Mouse (Mus musculus): ENCODE data around the gene Morf4l2.
"Not testable (repeated sequence)": the region's sequence is repeated elsewhere in the genome, so short reads cannot be mapped to it uniquely, and the experiment has no call there.

Morf4l2 gene

DNA sequence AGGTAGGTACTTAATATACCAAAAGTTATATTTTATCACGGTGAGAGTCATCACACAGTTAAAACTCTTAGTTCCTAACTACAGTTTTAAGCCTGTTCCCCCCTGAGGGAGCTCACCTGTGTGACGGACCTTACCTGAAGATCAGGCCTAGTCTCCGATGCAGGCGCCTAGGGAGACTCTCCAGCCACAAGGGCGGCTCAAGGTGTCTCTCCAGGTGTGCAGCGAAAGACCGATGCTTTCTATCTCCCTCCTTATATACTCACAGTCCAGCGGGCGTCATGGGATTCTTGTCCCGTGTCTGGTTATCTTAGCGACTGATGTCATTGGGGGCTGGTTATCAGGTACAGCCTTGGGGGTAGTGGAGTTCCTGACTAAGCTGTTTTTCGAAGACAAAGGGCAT lies at the start of gene Morf4l2:
TSS of gene Morf4l2 (minus strand) at position 232 of the 400 bp plus-strand sequence.
- no peak for DNase-seq (ENCODE audit: low spot score)

DNA sequence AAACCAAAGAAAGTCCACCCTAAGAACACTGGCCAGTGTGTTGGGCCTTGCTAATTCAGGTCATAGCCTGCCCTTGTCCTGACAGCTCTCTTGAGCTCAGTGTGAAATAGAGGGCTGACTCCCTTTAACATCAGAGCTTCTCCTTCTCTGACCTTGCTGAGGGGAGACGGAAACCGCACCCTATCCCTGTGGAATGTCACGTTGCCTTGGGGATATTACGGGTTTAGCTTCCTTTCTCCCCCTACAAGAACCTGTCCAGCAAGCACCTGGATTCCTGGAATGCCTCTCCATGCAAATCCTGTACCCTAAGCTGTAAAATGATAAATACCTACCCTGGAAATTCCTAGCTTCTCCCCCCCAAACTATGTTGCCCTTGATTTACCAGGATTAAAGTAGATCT lies 46.0 kb upstream of the Morf4l2 start:
- DNase-seq (ENCODE audit: low spot score): no peak

DNA sequence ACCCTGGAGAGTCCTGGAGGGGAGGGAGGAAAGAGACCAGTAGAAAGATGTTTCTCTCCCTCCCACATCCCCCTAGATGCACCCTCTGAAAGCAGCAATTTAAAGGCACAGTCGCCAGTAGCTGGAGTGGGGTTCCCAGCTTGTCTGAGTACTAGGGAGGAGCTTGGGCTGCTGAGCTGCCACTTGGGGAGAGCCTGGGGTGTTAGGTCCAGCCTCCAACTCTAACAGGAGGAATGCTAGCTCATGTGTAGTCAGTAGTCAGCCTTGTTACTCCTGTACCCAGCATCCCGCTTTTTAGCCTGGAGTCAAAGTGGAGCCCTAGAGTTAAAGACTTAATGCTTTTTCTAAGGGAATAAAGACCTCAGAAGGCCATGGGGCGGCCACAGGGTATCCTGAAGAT lies 36.6 kb upstream of the Morf4l2 start, which contains the start of gene Glra4:
TSS of gene Glra4 (minus strand) at position 101 of the 400 bp plus-strand sequence.
- DNase-seq (ENCODE audit: low spot score): no peak

DNA sequence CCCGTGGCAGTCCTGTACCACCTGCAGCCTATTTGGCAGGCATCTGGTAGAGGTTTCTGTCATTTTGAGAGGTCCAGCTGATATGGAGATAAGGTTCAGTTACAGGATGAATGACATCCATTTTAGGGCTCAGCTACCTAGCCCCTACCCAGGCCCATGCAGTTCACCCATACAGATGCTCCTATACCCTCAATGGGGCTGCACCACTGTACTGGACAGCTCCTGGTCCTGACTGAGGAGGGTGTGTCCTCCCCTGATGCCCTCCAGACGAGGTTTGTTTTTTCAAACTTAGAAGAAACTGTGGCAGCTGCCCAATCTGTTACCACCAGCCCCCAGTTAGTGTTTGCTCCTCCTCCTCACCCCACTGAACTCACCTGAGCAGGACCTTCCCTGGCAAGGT lies 35.8 kb upstream of the Morf4l2 start:
- DNase-seq (ENCODE audit: low spot score): no peak

DNA sequence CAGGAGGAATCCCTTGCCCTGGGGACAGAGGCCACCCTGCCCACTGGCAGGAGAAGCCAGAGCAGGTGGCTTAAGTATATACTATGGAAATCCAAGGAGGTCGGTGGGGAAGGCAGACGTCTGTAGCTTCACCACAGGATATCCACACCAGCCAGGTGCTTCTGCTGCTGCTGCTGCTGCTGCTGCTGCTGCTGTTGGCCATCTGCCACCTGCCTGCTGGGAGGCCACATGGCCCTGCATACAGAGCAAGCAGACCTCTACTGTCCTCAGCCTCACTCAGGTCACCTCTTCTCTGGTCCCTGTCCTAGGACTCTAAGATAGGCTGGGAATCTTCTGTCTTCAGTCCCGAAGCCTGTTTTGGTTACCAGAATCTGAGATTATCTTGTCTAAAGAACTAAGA lies 34.6 kb upstream of the Morf4l2 start:
- DNase-seq (ENCODE audit: low spot score): no peak

DNA sequence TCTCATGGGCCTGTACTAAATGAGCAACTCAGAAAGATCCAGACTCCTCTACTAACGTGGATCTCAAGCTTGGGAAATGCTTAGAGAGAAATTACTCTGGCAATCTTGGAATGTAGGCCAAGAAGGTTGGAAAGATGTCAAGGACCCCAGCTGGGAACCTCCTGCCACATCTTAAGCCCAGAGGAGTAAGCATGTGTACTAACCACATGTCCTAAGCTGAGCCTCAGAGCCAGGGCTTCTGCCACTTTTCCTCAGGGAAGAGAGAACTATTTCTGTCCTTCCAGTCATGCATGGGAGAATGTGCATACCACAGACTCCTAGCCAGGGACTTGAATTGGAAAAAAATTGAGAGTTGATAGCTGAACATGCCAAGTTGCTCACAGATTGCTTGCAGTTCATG lies 29.5 kb upstream of the Morf4l2 start:
- DNase-seq (ENCODE audit: low spot score): no peak

DNA sequence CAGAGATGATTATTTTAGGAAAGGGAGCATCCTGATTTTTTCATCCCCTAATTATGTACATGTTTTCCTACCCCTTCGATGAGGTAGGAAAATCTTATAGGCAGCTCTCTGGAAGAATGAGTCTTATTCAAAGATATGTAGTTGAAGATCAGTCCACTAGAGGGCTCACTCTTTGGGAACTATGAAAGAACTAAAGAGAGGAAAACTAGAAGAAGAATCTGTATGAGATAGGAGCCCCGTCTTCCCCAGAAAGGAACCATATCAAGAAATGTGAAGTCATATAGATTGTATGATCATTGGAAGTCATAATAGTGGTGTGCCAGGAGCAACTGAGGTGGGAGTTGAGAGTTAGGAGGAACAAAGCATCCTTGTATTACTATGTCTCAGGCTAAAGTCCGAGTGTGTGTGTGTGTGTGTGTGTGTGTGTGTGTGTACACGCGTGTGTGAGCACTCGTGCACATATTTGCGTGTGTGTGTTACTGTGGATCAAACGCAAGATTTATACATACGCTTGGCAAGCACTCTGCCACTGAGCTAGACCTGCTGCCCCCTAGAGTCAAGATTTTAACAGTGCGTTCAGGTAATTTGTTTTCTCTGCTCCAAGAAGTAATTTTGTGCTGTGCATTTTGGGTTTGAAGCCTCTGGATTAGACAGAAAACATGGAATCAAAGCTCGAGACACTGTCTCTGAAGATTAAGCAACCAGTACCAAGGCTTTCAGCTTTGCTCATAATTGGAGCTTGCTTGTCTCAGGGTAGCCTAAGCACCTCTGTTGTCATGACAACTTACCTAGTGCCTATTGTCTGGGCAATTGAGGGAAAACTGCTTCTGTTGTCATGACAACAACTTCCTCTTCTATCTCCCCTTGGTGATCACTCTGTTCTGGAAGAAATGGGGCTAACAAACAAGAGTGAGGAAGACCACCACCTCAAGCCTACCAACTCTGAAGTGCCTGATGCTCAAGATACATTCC lies 17.9 kb upstream of the Morf4l2 start:
- no peak for DNase-seq (ENCODE audit: low spot score)

DNA sequence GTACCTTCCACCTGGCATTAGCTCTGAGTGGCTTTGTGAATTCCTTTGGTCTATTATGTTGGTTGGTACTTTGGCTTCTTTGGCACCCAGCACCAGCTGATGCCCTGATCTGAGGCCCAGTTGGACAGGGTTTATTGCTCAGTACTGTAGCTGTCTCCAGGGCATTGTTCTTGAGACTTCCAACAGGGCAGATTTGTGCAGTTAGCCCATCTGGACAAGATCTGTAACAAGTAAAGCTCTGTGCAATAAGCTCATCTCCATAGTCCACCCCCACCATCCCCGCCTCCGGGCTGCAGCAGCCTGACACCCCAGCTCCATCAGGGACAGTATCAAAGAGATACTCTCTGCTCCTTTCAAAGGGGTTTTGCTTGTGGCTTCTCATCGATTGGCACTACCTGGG lies 12.0 kb upstream of the Morf4l2 start:
- DNase-seq (ENCODE audit: low spot score): no peak

DNA sequence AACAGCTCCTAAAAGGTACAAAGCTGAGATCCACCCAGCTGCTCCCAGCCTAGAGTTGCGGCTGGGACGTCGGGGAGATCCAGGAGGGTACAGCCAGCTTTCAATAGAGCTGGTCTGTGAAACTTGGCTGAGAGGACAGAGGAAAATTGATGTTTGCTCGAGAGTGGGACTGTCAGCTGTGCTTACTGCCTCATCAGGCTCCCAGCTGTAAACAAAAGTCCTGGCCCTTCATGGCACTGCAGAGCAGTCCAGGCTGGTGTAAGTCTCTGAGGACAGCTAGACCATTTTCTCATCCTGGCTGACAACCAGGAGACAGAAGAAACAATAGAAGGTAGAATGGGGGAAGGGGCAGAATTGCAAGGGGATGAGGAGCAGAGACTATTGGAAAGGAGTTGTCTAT lies 5.8 kb upstream of the Morf4l2 start:
- DNase-seq (ENCODE audit: low spot score): no peak

DNA sequence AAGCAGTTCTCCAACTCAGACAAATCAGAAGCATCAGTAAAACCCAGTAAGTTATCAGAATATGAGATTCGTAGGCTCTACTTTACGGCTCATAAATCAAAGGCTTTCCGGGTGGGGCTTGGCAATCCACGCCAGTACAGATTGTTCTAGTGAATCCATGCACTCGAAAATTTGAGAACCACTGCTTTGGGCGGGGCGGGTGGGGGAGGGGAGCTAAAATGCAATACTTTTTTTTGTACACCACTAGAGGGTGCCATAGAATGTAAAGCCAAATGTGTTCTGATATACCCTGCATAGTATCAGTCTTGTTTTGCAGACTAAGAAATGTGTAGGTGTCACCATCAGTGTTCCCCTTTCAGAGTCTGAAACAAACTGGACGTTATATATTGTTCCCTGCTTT lies 1.2 kb upstream of the Morf4l2 start:
- no peak for DNase-seq (ENCODE audit: low spot score)

DNA sequence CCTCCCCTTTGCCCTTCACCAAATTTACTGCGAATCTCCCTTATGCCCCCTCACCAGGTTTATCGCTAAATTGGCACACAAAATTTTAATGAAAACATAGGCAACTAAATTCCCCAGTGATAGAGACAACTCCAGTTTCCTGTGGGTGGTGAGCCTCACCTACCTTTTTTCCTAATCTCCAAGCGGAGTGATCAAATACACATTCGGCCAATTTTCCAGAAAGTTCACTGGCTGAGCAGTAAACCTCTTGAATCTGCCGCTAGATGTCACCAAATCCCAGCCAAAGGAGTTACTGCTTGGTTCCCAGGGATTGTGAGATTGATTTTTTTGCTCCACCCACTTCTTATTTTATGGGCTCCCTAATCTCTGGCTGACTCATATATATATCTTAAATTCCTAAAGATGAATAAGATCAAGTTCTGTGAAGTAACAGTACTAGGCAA lies 808 bp downstream of the Morf4l2 start:
- DNase-seq (ENCODE audit: low spot score): no peak

DNA sequence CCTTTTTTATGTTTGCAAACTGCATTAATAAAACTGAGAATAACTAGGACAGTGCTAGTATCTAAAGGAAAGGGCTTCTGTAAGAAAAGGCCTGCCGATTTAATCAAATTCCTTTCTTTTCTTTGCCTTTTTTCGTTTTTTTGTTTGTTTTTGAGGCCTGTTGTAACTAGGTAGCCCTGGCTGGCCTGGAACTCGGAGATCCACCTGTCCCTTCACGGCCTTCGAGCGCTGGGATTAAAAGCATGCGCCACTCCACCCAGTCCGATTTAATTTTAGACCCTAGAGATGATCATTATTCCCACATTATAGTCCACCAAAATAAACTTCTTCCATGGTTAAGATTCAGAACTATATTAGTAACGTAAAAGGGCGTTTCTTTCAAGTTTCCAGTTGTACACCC lies 1.2 kb downstream of the Morf4l2 start:
- DNase-seq (ENCODE audit: low spot score): no peak

DNA sequence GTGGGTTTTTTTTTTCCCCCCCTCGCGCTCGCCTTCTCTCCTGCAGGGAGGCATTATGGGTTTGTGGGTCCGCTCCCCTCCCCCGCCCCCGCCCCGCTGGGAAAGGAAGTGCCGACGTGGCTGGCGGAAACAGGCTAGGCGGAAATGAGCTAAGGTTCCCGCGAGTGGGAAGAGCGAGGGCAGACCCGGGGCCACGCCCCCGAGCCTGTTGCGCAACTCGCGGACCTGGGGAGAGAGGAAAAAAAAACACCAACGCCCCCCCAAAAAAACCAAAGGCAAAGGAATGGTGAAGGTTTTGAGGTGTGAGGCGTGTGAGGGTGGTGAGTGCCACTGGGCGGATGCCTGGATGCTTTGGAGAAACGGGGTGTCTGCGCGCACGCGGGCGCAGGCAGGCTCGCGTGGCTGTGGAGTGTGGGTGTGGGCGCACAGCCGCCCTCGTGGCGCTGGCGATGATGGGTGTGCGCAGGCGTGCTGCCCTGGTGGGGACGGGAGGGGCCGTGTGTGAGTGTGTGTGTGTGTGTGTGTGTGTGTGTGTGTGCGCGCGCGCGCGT lies 1.8 kb downstream of the Morf4l2 start:
- DNase-seq (ENCODE audit: low spot score): peak; percentile 48

DNA sequence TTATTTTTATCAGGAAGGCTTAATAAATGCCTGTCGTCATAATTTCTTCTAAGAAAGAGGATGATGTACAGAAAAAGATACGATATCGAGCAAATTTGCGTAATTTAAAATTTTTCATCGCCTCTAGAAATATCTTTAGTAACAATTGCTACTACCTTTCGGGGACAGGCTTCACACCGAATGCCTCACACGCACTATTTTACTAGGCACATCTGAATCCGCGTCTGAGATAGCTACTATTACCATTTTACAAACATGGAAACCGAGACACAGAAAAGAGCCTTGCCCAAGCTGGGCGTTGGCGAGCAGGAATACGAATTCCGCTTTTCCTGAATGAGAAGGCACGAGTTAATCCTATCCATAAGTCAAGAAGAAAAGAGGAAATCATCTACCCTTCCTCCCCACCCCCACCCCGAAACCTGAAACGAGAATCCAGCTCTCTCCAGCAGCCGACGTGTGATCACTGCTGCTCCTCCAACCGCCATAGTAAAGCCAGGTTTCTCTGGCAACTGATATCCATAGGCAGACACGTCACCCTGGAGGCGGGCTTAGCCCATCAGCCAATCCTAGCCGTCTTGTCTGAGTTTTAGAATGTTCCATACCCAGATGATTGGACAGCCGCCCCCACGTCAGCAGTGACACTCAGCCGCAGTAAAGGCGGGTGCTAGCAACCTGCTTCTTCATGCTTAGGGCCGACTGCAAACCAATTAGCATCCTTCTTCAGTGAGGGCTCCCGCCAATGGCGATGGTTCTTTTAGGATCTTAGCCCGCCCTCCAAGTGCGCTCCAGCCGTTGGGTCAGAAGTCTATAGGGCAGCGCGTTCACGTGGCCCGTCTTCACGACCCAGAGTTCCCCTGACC lies 2.5 kb downstream of the Morf4l2 start:
- peak; percentile 59 for DNase-seq (ENCODE audit: low spot score)

DNA sequence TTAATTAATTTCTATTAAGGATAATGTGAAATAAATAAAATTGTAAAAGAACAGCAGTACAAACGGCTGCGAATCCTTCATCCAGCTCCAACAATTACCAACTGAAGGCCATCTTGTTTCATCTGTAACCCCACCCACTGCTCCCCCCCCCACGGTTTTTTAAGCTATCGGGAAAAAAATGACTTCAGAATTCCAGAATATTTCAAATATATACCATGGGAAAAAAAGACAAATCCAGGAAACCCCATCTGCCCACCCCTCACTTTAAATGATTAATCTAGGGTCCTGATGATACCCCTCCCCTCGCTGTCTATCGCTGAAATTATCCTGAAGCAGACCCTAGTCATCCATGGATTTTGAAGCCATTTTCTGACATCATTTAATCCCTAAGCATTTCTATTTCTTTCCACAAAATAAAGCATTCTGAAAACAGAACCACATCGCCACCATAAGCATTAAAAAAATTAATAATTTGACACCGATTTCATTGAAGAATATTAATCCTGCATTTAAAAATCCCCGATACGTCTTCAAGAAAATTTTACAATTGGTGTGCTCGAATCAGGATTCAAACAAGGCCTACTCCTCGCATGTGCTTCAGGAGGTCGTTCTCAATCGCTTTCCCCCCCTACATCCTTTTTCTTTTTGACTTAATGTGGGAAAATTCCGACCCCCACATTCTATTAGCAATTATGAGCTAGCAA lies 3.3 kb downstream of the Morf4l2 start:
- no peak for DNase-seq (ENCODE audit: low spot score)

DNA sequence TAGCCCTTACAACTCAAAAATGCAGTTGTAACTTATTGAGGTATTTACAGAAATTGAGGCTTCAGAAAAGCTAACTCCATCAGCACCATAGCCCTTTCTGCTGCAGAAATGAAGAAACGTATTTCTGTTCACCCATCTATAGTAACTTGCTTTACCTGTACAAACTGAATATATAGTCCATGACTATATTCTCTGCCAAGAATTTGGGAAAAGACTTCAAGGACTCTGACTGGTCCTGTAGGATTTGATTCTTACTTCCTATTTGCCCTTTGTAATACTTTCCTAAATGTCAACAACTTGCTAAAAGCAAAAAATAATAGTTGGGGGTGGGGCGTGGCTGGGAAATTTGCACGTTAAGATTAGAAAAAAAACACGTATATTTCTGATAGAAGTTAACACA lies 11.5 kb downstream of the Morf4l2 start:
- no peak for DNase-seq (ENCODE audit: low spot score)

DNA sequence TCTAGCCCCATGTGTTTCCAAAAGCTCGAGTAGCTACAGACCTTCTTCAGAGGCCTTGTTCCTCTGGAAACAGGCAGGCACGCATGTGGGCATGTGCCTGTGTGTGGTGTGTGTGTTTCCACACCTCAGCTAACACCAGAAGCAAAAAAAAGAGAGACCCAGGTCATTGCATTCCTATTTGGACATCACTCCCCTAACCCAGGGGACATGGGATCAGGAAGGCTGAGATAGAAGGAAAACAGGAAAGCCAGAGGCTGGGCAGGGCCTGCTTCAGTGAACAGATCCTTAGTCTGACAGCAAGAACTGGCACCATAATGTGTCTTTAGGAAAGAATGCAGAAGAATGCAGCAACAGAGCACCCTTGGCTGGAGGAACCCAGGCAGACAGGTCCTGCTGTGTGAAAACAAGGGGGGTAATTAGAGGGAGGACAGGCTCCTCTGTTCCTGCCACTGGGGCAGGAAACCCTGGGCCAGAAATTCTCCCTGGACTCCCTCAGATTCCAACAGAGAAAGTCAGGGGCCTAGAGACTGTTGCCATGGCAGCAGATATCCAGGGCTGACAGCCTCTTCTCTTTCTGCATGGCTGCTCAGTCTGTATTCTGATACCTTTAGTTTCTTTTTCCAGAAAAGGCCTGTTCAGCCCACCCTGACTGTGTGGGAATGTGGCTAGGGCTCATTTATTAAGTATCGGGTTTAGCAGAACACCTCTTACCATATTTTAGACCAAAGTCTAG lies 28.6 kb downstream of the Morf4l2 start:
- not testable (repeated sequence) for DNase-seq (ENCODE audit: low spot score)

DNA sequence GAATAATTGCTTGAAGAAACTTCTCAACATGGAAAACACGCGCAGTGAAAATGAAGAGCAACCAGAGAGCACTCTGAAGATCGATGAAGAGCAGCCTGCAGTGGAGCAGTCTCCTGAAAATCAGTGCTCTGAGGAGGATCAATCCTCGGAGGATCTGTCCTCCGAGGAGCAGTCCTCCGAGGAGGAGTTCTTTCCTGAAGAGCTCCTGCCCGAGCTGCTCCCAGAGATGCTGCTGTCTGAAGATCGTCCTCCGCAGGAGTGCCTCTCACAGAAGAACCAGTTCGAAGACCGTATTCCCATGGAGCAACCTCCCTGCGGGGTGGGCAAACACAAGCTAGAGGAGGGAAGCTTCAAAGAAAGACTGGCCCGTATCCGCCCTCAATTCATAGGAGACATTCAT lies 34.7 kb downstream of the Morf4l2 start:
- no peak for DNase-seq (ENCODE audit: low spot score)

DNA sequence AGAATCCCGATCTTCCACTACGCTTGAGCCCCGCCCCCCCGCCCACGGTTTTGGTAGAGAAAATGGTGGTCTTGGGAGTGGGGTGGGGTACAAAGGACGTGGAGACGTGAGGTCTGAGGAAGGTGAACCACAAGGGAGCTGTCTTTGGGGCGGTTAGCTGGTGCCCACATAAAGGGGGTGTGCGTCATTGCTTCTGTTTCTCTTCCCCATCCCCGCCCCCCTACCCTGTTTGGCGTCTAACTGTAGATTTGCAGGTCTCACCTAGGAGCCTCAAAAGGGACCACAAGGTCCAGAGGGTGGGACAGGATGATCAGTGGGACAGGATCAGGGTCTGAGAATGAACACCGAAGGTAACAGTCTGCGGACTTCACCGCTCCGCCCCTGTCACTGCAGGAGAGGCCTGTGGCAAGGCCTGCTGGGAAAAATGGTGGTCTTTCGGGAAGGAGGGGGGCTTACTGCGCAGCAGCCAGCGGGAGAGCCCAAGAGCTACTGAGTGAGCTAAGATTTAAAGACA lies 35.3 kb downstream of the Morf4l2 start:
- no peak for DNase-seq (ENCODE audit: low spot score)

DNA sequence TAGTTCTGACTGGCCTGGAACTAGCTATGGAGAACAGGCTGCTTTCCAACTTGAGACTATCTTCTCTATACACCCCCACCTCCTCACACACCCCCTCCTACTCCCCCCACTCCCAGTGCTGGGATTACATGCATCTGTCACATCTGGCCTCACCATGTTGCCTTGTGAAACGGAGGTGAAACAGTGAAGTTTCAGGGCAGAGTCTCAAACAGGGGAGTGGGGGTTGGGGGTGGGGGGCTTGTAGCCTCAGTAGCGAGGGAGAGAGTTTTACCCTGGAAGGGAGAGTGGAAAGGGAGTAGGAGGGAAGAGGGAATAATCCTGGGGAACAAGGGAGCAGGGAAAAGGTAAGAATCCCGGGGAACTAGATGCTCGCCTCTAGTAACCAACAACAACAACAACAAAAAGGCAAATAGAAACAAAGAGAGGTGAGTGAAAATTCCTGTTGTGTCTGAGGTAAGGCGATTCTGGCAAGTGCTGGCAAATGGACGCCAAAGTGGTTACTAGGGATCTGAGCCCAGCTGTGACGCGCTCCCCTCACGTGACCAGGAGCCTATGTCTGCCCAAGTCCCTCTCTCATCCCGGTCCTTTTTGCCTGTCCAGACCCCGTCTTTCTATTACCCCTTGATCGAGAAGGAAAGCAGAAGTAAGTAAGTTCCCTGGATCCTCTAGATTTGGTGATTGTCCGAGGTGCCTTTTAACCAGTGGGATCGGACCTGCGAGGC lies 35.9 kb downstream of the Morf4l2 start, which contains the start of gene Tceal1:
TSS of gene Tceal1 (plus strand) at position 537 of the 722 bp plus-strand sequence.
- DNase-seq (ENCODE audit: low spot score): no peak
